Mouse (Mus musculus): ENCODE results near the gene Plekha8. TPM values are rescaled to one million over a fixed set of nuclear protein-coding genes. Genes with fewer than 3 reads are reported as not detected.

Plekha8 gene
- total and polyA plus RNA-seq, 2 experiments from 2014 or later: 5.2 to 14.9 TPM

- no peak overlapping the region for H3K27ac ChIP-seq (ENCODE audit: low read depth, low read length)
- no peak for TF ChIP-seq CTCF (IDR thresholded peaks at IDR 0.05)
- 45% methylated on average over 6 of the region's 6 CpGs for WGBS
- no peaks in the 10 kb centered on the region for H3K4me1 ChIP-seq (ENCODE audit: insufficient read depth, low read length)
- H3K36me3 ChIP-seq (ENCODE audit: insufficient read depth, low read length): no peaks in the 10 kb centered on the region
- H3K4me2 ChIP-seq (ENCODE audit: low read depth, low read length, poor library complexity, severe bottlenecking): 0 out of 2 replicates have a peak overlapping the region, but pooled peaks have one; percentile 6
- H3K9me3 ChIP-seq (ENCODE audit: low read length): no peaks in the 10 kb centered on the region
- no peak overlapping the region for H3K4me3 ChIP-seq (ENCODE audit: low read depth, low read length)
- H3K27me3 ChIP-seq (ENCODE audit: insufficient read depth, low read length): no peaks in the 10 kb centered on the region
- no peak overlapping the region for H3K9ac ChIP-seq (replicated peaks; ENCODE audit: low read length, poor library complexity, severe bottlenecking)
- no peak for ATAC-seq (ENCODE audit: low FRiP score)
- no peak for DNase-seq (ENCODE audit: low spot score)
Observed at GRCm38 (mm10) chr6:54591778-54592177, 3.1 kb upstream of the Plekha8 start.

GRCm38 (mm10) chr6:54592938-54593535 is 1.9 kb upstream of the Plekha8 start:
- Histone ChIP-seq H3K36me3 (ENCODE audit: insufficient read depth, low read length) (no peaks in the 10 kb centered on the region), H3K9me3 (ENCODE audit: low read length) (no peaks in the 10 kb centered on the region), H3K4me2 (ENCODE audit: low read depth, low read length, poor library complexity, severe bottlenecking) (peak overlapping the region; percentile 52), H3K27me3 (ENCODE audit: insufficient read depth, low read length) (no peaks in the 10 kb centered on the region), H3K27ac (ENCODE audit: low read depth, low read length) (peak overlapping the region; percentile 62; the same call in 1 of the 2 replicates), H3K4me3 (ENCODE audit: low read depth, low read length) (peak overlapping the region; percentile 54), H3K4me1 (ENCODE audit: insufficient read depth, low read length) (no peaks in the 10 kb centered on the region), H3K9ac (replicated peaks; ENCODE audit: low read length, poor library complexity, severe bottlenecking) (peak overlapping the region; percentile 54)
- peak; percentile 89 for ATAC-seq (ENCODE audit: low FRiP score)
- 0% methylated on average over 20 of the region's 20 CpGs for WGBS
- peak; percentile 22; the same call in 1 of the 2 replicates for TF ChIP-seq CTCF (IDR thresholded peaks at IDR 0.05)
- peak; percentile 97 for DNase-seq (ENCODE audit: low spot score)

GRCm38 (mm10) chr6:54593766-54594468 is 994 bp upstream of the Plekha8 start:
- Histone ChIP-seq H3K9me3 (ENCODE audit: low read length) (no peaks in the 10 kb centered on the region), H3K36me3 (ENCODE audit: insufficient read depth, low read length) (no peaks in the 10 kb centered on the region), H3K27me3 (ENCODE audit: insufficient read depth, low read length) (no peaks in the 10 kb centered on the region), H3K4me2 (ENCODE audit: low read depth, low read length, poor library complexity, severe bottlenecking) (peak overlapping the region; percentile 52), H3K4me1 (ENCODE audit: insufficient read depth, low read length) (no peaks in the 10 kb centered on the region), H3K4me3 (ENCODE audit: low read depth, low read length) (peak overlapping the region; percentile 54), H3K27ac (ENCODE audit: low read depth, low read length) (no peak overlapping the region), H3K9ac (replicated peaks; ENCODE audit: low read length, poor library complexity, severe bottlenecking) (peak overlapping the region; percentile 54; the same call in 1 of the 2 replicates)
- WGBS: 61% methylated on average over 8 of the region's 8 CpGs
- DNase-seq (ENCODE audit: low spot score) (no peak), ATAC-seq (ENCODE audit: low FRiP score) (no peak)
- no peak for TF ChIP-seq CTCF (IDR thresholded peaks at IDR 0.05)

GRCm38 (mm10) chr6:54595330-54595878 is 493 bp downstream of the Plekha8 start:
- peak overlapping the region; percentile 78 for H3K9ac ChIP-seq (replicated peaks; ENCODE audit: low read length, poor library complexity, severe bottlenecking)
- H3K27me3 ChIP-seq (ENCODE audit: insufficient read depth, low read length): no peaks in the 10 kb centered on the region
- no peak for DNase-seq (ENCODE audit: low spot score)
- no peak for ATAC-seq (ENCODE audit: low FRiP score)
- H3K9me3 ChIP-seq (ENCODE audit: low read length): no peaks in the 10 kb centered on the region
- no peaks in the 10 kb centered on the region for H3K4me1 ChIP-seq (ENCODE audit: insufficient read depth, low read length)
- 1% methylated on average over 44 of the region's 48 CpGs for WGBS
- peak overlapping the region; percentile 34 for H3K27ac ChIP-seq (ENCODE audit: low read depth, low read length)
- peak overlapping the region; percentile 81 for H3K4me2 ChIP-seq (ENCODE audit: low read depth, low read length, poor library complexity, severe bottlenecking)
- TF ChIP-seq CTCF (IDR thresholded peaks at IDR 0.05): no peak
- H3K4me3 ChIP-seq (ENCODE audit: low read depth, low read length): peak overlapping the region; percentile 83
- no peaks in the 10 kb centered on the region for H3K36me3 ChIP-seq (ENCODE audit: insufficient read depth, low read length)

GRCm38 (mm10) chr6:54597208-54597607 is 2.3 kb downstream of the Plekha8 start, which contains the start of gene Fkbp14:
TSS of gene Fkbp14 (minus strand) at chr6:54597308.
- H3K4me1 ChIP-seq (ENCODE audit: insufficient read depth, low read length): no peaks in the 10 kb centered on the region
- no peaks in the 10 kb centered on the region for H3K36me3 ChIP-seq (ENCODE audit: insufficient read depth, low read length)
- H3K4me2 ChIP-seq (ENCODE audit: low read depth, low read length, poor library complexity, severe bottlenecking): peak within 1 kb of the TSS; percentile 81
- no peak for ATAC-seq (ENCODE audit: low FRiP score)
- H3K27me3 ChIP-seq (ENCODE audit: insufficient read depth, low read length): no peaks in the 10 kb centered on the region
- TF ChIP-seq CTCF (IDR thresholded peaks at IDR 0.05): no peak
- 80% methylated on average over 4 of the region's 4 CpGs for WGBS
- no peak within 1 kb of the TSS for H3K9ac ChIP-seq (replicated peaks; ENCODE audit: low read length, poor library complexity, severe bottlenecking)
- H3K9me3 ChIP-seq (ENCODE audit: low read length): no peaks in the 10 kb centered on the region
- no peak for DNase-seq (ENCODE audit: low spot score)
- no peak within 1 kb of the TSS for H3K27ac ChIP-seq (ENCODE audit: low read depth, low read length)
- H3K4me3 ChIP-seq (ENCODE audit: low read depth, low read length): peak within 1 kb of the TSS; percentile 83

GRCm38 (mm10) chr6:54597711-54598110 is 2.8 kb downstream of the Plekha8 start:
- TF ChIP-seq CTCF (IDR thresholded peaks at IDR 0.05): no peak
- H3K4me1 ChIP-seq (ENCODE audit: insufficient read depth, low read length): no peaks in the 10 kb centered on the region
- no peak for DNase-seq (ENCODE audit: low spot score)
- H3K27me3 ChIP-seq (ENCODE audit: insufficient read depth, low read length): no peaks in the 10 kb centered on the region
- H3K36me3 ChIP-seq (ENCODE audit: insufficient read depth, low read length): no peaks in the 10 kb centered on the region
- no peaks in the 10 kb centered on the region for H3K9me3 ChIP-seq (ENCODE audit: low read length)
- H3K4me3 ChIP-seq (ENCODE audit: low read depth, low read length): no peak overlapping the region
- WGBS: 88% methylated on average over 3 of the region's 3 CpGs
- ATAC-seq (ENCODE audit: low FRiP score): no peak
- H3K9ac ChIP-seq (replicated peaks; ENCODE audit: low read length, poor library complexity, severe bottlenecking): no peak overlapping the region
- no peak overlapping the region for H3K27ac ChIP-seq (ENCODE audit: low read depth, low read length)
- no peak overlapping the region for H3K4me2 ChIP-seq (ENCODE audit: low read depth, low read length, poor library complexity, severe bottlenecking)
